Mouse (Mus musculus) frontal cortex, postnatal 36 days (tissue): Measurements from ENCODE around the gene Zfp112.
A peak's percentile ranks its signal among the peaks of the same experiment; 100 is the strongest.
"Not testable (repeated sequence)": the region's sequence is repeated elsewhere in the genome, so short reads cannot be mapped to it uniquely, and the experiment has no call there.

Experiments used
- DNase-seq, 2 experiments: peaks; one replicate each; pipeline ENCODE4 v3.0.0; 2022; ENCODE audit warnings: low spot score in 2 of 2

Gene Zfp112

GRCm38 (mm10) chr7:24112156-24112856 is at the start of gene Zfp112:
Gene Zfp112, plus strand, starts transcription at chr7:24112314.
- DNase-seq, result peak; percentile 85 to 86

DNA sequence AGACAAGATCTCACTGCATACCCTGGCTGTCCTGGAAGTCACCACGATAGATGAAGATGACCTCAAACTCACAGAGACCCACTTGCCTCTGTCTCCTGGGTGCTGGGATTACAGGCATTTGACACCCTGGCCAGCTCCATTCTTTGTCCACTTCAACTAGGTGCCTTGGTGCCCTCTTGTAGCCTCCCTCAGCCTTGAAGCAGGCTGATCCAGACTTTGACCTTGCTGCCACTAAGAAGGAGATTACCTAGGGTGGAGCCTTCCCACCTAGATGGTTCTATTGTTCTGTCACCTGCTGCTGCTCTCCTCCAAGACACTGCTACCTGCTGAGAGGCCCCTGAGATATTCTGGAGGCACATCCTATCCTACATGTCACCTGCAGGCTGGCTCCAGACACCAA is 37.7 kb upstream of the Zfp112 start:
- DNase-seq, result not testable (repeated sequence)

DNA sequence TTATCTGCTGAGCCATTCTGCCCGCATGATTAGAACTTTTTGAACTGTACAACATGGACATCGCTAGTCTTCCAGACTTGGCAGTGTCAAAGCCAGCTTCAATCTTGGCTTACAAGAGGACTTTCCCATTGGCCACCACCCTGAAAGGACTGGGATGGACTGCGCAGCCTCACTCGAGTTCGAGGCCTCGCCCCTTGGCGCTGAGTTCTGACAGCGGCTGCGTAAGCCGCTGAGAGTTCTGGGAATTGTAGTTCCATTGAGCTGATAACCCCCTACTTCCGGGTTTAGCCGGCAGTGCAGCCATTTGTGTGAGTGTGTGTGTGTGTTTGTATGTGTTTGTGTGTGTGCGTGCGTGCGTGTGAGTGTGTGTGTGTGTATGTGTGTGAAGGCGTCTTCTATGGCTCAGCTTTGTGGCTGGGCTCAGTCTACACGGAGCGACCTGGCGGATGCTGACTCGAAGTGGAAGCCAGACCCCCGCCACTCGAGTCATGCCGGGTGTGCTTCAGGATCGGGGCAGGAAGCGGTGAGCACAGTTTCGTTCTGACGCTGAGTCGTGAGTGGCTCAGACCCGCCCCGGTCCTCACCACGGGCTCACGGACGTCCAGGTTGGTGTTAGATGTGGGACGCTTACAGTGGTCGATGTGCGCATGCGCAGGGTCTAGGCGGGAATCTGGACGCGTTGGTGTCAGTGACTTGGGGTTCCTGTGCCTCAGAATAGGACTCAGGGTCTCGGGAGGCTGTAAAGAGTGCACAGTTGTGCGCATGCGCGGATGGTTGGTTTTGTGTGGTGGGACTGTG is 30.3 kb upstream of the Zfp112 start, which contains the start of gene Zfp180:
Gene Zfp180, plus strand, starts transcription at position 291 of the 798 bp plus-strand sequence.
- DNase-seq, result peak; percentile 94 to 97

- peak; percentile 58 to 72 for DNase-seq
Observed at GRCm38 (mm10) chr7:24082457-24083235, 29.5 kb upstream of the Zfp112 start.

- no peak for DNase-seq
Observed at GRCm38 (mm10) chr7:24086871-24087270, 25.2 kb upstream of the Zfp112 start.

DNA sequence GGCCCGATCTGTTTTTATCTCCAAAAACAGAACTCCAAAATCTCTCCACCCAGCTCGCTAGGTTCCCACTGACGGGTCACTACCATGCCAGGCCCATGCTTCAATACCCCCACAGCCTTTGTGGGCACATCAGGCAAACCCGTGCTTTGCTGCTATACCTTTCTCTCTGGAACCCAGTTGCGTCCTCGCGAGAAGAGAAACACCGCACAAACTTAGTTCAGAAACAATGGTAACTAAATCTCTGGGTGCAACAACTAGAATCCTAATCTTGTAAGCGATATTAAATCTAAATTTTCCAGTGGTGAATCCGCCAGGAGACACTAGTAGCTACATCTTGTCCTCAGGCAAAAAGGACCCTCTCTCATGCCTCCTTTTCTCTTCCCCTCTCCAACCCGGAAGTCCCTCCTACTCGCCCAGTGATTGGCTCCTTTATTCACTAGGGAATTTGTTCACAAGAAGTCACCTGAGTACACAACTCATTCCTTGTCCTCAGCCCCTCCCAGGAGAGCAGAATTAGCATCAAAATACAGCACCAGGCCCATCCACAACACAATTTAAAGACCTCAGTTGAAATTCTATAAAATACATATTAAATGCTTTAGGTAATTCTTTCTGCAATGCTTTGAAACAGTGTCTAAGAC is 24.5 kb upstream of the Zfp112 start:
- DNase-seq, result no peak

DNA sequence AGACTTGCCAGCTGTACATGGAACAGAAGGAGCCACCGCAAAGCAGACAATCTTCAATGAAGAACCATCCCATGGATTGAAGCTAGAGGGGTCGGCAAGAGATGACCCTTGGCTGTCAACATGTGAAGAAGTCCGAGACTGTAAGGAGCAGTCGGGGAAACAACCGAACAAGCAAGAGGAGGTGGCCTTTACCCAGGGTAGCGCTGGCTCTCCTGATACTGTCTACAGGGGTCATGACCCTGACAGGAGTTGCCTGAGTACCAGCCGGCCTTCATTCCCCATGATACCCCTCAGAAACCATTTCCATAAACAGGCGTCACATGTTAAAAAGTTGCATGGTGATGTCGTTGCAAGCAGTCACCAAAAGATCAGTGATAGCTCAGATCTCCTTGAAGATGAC is 7.7 kb upstream of the Zfp112 start:
- DNase-seq, result no peak

DNA sequence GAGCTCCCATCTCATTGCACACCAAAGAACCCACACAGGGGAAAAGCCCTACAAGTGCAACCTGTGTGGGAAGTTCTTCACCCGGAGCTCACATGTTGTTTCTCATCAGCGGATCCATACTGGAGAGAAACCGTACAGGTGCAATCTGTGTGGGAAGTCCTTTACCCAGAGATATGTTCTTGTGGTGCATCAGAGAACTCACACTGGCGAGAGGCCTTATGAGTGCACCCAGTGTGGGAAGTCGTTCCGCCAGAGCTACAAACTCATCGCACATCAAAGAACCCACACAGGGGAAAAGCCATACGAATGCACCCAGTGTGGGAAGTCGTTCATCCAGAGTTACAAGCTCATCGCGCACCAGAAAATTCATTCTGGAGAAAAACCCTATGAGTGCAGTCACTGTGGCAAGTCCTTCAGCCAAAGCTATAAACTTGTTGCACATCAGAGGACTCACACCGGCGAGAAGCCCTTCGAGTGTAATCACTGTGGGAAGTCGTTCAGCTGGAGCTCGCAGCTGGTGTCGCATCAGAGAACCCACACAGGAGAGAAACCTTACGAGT is 6.9 kb upstream of the Zfp112 start:
- DNase-seq, result no peak

DNA sequence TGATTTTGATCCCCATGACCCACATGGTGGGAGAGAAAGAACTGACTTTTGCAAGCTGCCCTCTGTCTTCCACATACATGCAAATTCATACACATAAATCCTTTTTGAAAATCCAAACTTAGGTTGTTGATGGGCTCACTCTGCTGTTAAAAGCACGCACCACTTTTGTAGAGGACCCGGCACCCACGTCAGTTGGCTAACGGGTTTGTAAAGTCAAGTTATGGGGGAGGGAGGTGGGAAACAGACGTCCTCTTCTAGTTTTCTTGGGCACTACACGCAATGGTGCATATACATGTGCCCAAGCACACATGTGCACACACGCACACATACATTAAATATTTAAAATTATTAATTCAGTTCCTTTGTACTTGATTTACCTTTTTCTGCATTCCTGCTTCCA is 1.3 kb upstream of the Zfp112 start:
- DNase-seq, result no peak

DNA sequence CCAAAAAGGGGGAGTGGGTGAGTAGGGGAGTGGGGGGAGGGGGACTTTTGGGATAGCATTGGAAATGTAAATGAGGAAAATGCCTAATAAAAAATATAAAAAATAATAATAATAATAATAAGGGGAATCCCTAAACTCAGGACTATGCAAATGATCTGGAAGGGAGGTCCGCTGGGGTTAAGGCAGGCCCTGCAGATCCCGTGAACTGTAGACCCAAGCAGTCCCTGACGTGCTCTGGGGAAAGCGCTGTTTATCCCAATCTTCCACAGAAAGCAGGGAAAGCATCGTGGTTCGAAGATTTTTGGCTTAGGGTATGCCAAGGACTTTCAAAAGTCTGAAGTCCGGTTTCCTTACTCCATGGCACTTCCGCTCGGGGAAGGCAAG is 350 bp upstream of the Zfp112 start:
- DNase-seq, result no peak

DNA sequence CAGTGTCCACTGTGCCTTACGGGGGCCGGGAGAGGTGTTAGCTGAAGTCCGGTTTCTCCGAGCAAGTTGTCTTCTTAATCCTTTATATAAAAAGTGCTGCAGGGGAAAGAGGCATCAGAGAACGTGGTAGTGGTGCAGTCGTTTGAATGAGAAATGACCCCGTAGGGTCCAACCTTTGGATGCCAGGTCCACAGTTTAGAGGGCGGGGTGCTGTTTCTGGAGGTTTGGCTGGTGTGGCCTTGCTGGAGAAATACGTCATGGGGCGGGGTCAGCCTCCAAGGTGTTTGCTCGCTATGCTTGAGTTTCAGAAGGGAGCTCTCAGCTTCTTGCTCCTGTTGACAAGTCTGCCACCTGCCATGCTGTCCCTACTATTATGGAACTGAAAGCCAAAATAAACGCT is 887 bp downstream of the Zfp112 start:
- DNase-seq, result peak; percentile 21 to 34

- DNase-seq, result no peak
Observed at GRCm38 (mm10) chr7:24116655-24117054, 4.5 kb downstream of the Zfp112 start.

GRCm38 (mm10) chr7:24133425-24133995 is 21.4 kb downstream of the Zfp112 start:
- peak in 1 of 2 experiments; percentile 11 for DNase-seq

GRCm38 (mm10) chr7:24133996-24134828 is 22.1 kb downstream of the Zfp112 start, which contains the start of gene Zfp235:
Gene Zfp235, plus strand, starts transcription at chr7:24134169.
- peak; percentile 91 to 95 for DNase-seq

- no peak for DNase-seq
Observed at GRCm38 (mm10) chr7:24142566-24142965, 30.5 kb downstream of the Zfp112 start.

- DNase-seq, result no peak
Observed at GRCm38 (mm10) chr7:24153272-24153671, 41.2 kb downstream of the Zfp112 start.

DNA sequence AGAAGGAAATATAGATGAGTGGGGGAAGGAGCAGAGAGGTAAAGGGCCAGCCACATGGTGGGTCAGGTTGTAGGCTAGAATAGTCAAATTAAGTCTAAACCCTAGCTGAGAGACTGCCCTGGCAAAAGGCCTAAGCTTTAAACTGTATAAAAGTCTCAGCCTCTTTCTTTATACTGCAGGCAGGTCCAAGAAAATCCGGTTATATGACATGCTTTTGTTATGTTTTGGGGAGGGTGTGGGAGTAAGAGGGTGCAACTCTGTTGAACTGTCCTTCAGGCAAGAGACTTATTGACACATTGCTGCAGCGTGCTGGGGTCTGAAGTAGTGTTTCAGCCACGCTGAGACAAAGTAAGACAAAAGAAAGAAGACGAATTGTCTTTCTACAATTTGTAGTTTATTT is 60.1 kb downstream of the Zfp112 start:
- no peak for DNase-seq

DNA sequence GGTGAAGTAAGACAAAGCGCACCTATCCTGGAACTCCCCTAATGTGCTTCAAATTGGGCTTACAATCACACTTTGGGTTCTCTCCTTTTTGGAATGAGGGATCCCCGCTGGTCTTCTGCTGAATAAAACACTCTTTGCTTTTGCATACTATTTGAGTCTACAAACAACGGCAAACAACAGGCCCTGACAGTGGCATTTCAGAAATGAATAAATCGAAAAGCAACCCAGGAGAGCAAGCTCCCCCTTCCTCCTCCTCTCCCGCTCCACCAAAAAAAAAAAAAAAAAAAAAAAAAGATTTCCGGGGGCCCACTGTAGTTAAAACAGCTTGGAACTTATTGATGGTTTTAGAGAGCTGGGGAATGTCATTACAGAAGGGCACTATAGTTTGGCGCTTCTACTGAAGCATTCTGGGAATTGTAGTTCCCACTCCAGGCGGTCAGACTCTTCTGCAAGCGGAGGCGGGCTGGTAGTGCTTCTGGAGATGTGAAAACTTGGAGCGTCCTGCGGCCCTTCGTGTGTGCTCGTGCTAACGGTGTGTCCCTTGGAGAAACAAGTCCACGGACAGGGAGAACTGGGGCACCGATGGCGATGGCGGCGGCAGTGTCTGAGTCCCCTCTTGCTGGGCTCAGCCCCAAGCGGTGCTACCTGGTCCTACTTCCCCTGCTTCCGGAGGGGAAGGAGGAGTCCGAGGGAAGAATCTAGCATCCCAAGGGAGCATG is 62.7 kb downstream of the Zfp112 start, which contains the start of gene Zfp114:
Gene Zfp114, plus strand, starts transcription at position 443 of the 719 bp plus-strand sequence.
- DNase-seq, result peak; percentile 79 to 82

DNA sequence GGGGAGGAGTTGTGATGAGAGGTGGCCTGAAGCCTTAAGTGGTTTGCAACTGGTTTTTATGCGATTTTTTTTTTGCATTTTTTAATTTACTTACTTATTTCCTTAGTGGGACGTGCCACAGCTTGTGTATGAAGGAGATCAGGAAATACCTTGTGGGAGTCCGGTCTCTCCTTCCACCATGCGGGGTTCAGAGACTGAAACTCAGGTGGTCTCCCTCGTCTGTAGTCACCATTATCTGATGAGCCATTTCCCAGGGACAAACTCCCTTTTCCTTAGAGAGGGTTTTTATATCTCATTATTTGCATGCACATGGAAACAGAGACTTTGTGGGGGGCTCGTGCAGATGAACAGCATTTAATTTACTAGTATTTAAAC is 63.2 kb downstream of the Zfp112 start:
- DNase-seq, result no peak
